Mouse (Mus musculus) liver, adult 2 months (tissue): ENCODE data around the gene Kcnj4.

Source experiments
- CTCF ChIP-seq: fragments of 200-500 bp; IDR thresholded peaks from 2 replicates; pipeline ENCODE4 v1.5.1; 2011; ENCODE audit warnings: low read depth, low read length, control low read depth
- POLR2A ChIP-seq: fragments of 200-500 bp; IDR thresholded peaks from 2 replicates; pipeline ENCODE4 v1.6.1; 2011; ENCODE audit warnings: low read length, control low read depth; ENCODE audit not compliant: insufficient read depth; ENCODE audit errors: extremely low read depth

DNA sequence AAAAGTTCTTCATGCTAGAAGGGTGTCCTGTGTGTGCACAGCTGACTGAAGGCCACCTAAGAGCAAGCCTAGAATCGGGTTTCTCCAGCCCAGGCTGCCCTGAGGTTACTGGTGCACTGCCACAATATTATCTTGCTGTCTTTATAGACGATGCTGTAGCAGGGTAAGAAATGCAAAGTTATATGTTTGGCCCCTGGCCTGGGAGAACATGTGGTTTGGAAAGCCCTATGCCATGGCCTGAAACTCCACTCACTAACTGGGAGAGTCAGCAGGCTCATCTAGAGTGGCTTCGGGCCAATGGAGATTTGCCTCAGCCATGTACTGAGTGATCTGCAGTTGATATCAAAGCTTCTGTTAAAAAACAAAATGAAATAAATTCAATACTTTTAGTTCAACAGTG is 28.8 kb upstream of the Kcnj4 start:
- TF ChIP-seq POLR2A = no peak
- TF ChIP-seq CTCF = no peak
